Mouse (Mus musculus): ENCODE measurements around the gene Parp8. TPM values are rescaled to one million over a fixed set of nuclear protein-coding genes. Genes with fewer than 3 reads are reported as not detected.
A peak's percentile ranks its signal among the peaks of the same experiment; 100 is the strongest.

The Parp8 gene
- polyA plus RNA-seq, 3 experiments from 2014 or later = 12.0 to 28.7 (median 23.7) TPM

- no peak for ATAC-seq
These were observed 6.7 kb downstream of the Parp8 start for GRCm38 (mm10) chr13:117018676-117019075.

- ATAC-seq = no peak
These were observed 11.8 kb downstream of the Parp8 start for GRCm38 (mm10) chr13:117013516-117013915.

- no peak for ATAC-seq
These were observed 13.3 kb downstream of the Parp8 start for GRCm38 (mm10) chr13:117012031-117012430.

GRCm38 (mm10) chr13:117010143-117010542 lies 15.2 kb downstream of the Parp8 start:
- no peak for ATAC-seq

GRCm38 (mm10) chr13:117008021-117009015 lies 17.0 kb downstream of the Parp8 start:
- peak; percentile 32 for ATAC-seq

GRCm38 (mm10) chr13:117007566-117007965 lies 17.8 kb downstream of the Parp8 start:
- no peak for ATAC-seq

- no peak for ATAC-seq
These were observed 18.7 kb downstream of the Parp8 start for GRCm38 (mm10) chr13:117006638-117007037.

- ATAC-seq = no peak
These were observed 24.8 kb downstream of the Parp8 start for GRCm38 (mm10) chr13:117000493-117000892.

GRCm38 (mm10) chr13:116991560-116991959 lies 33.8 kb downstream of the Parp8 start:
- ATAC-seq = no peak

GRCm38 (mm10) chr13:116990327-116990726 lies 35.0 kb downstream of the Parp8 start:
- no peak for ATAC-seq

GRCm38 (mm10) chr13:116988706-116989105 lies 36.6 kb downstream of the Parp8 start:
- no peak for ATAC-seq

- ATAC-seq = no peak
These were observed 37.1 kb downstream of the Parp8 start for GRCm38 (mm10) chr13:116988208-116988607.

- ATAC-seq = no peak
These were observed 38.1 kb downstream of the Parp8 start for GRCm38 (mm10) chr13:116987284-116987683.

GRCm38 (mm10) chr13:116986658-116987057 lies 38.7 kb downstream of the Parp8 start:
- no peak for ATAC-seq

- ATAC-seq = no peak
These were observed 51.1 kb downstream of the Parp8 start for GRCm38 (mm10) chr13:116974081-116974860.

- no peak for ATAC-seq
These were observed 51.8 kb downstream of the Parp8 start for GRCm38 (mm10) chr13:116973491-116973890.

GRCm38 (mm10) chr13:116972036-116972611 lies 53.2 kb downstream of the Parp8 start:
- ATAC-seq = no peak

GRCm38 (mm10) chr13:116970706-116971428 lies 54.5 kb downstream of the Parp8 start:
- ATAC-seq = no peak

GRCm38 (mm10) chr13:116969650-116970049 lies 55.7 kb downstream of the Parp8 start:
- ATAC-seq = no peak

GRCm38 (mm10) chr13:116968906-116969305 lies 56.4 kb downstream of the Parp8 start:
- ATAC-seq = no peak

GRCm38 (mm10) chr13:116967459-116967858 lies 57.9 kb downstream of the Parp8 start:
- peak; percentile 35 for ATAC-seq

Measured in inflammation-experienced regulatory T-cells, adult 6 months (primary cell).